Mouse (Mus musculus) testis, adult 2 months (tissue): Measurements from ENCODE around the gene Pnck. TPM values are rescaled to one million over a fixed set of nuclear protein-coding genes. Genes with fewer than 3 reads are reported as not detected.
A peak's percentile ranks its signal among the peaks of the same experiment; 100 is the strongest.

Experiments used
- H3K27ac ChIP-seq: fragments of 200-500 bp; 2 replicates; pipeline ENCODE4 v1.5.1; 2012; ENCODE audit warnings: low read depth, low read length; ENCODE audit not compliant: control insufficient read depth, insufficient read depth
- H3K27me3 ChIP-seq: fragments of 200-500 bp; 2 replicates; pipeline ENCODE4 v1.6.1; 2012; ENCODE audit warnings: mild to moderate bottlenecking, low read length, moderate library complexity; ENCODE audit not compliant: control insufficient read depth, insufficient read depth
- H3K36me3 ChIP-seq: fragments of 200-500 bp; 2 replicates; pipeline ENCODE4 v1.6.1; 2012; ENCODE audit warnings: mild to moderate bottlenecking, low read length; ENCODE audit not compliant: control insufficient read depth, insufficient read depth
- H3K4me1 ChIP-seq: fragments of 200-500 bp; 2 replicates; pipeline ENCODE4 v1.6.1; 2012; ENCODE audit warnings: low read length; ENCODE audit not compliant: control insufficient read depth, insufficient read depth
- H3K4me3 ChIP-seq: fragments of 200-500 bp; 2 replicates; pipeline ENCODE4 v1.5.1; 2012; ENCODE audit warnings: low read depth, mild to moderate bottlenecking, low read length, moderate library complexity, mixed read lengths; ENCODE audit not compliant: control insufficient read depth
- CTCF ChIP-seq: fragments of 200-500 bp; IDR thresholded peaks from 2 replicates; pipeline ENCODE4 v1.5.1; 2012; ENCODE audit warnings: low read depth, mild to moderate bottlenecking, inconsistent platforms, low read length, moderate library complexity; ENCODE audit not compliant: control insufficient read depth, insufficient read depth, insufficient replicate concordance
- POLR2A ChIP-seq: fragments of 200-500 bp; IDR thresholded peaks from 2 replicates; pipeline ENCODE4 v1.6.1; 2012; ENCODE audit warnings: low read depth, mild to moderate bottlenecking, inconsistent platforms, low read length, moderate library complexity; ENCODE audit not compliant: control insufficient read depth
- polyA plus RNA-seq: library from polyadenylated mRNA; depleted of rRNA; stranded (reverse); fragments of >200 nt; gene quantifications from 2 replicates; pipeline ENCODE4 v1.2.3, GENCODE M21; 2012

The Pnck gene
- polyA plus RNA-seq, 1 experiment: 4.0 TPM

DNA sequence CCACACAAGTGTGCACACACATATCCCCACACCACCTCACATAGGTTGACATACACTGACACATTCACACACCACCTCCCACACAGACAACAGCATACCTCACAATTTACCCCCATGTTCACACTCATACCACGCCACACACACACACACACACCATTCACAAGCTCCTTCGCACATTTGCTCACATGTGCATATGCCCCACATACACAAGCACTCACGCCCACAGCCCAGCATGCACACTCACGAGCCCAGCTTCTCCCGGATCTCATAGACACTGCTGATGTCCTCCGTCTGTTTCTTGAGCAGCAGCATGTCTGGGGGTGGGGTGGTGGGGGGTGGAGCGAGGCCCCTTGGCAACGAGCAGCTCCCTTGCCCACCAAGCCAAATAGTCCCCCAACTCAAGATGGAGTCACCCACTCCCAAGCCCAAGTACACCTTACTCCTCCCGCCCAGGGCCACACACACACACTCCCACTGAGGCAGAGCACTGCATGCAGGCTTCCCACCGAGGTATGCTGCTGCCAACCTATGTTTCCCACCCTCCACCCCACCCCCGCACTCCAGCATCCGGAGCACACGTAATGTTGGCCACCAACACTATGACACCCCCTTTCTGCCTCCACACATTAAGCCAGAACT, 862 bp downstream of the Pnck start:
- Histone ChIP-seq H3K4me3 (no peak overlapping the region; the same call in 1 of the 2 replicates), H3K27ac (no peak overlapping the region), H3K27me3 (no peaks in the 10 kb centered on the region), H3K36me3 (no peaks in the 10 kb centered on the region), H3K4me1 (peaks cover 4% of the 10 kb centered on the region; the same call in 1 of the 2 replicates)
- no peak for TF ChIP-seq CTCF

DNA sequence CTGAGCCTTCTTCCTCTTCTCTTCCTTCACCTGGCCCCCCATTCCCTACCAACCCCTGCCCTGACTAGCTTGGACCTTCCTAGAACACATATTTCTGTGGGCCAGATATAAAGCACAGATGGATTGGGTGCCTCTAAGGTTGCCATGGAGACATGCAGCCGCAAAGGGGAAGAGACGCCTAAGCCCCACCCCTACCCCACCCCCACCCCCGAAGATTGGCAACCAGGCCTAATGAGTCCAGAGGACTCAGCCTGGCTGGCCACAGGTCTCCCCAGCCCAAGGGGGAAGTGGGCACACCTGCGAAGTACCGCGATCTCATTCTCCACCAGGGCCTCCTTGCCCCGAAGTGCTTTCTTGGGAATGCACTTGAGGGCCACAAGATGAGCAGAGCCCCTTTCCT, 1.5 kb downstream of the Pnck start:
- no peaks in the 10 kb centered on the region for H3K36me3 ChIP-seq
- peaks cover 4% of the 10 kb centered on the region; the same call in 1 of the 2 replicates for H3K4me1 ChIP-seq
- H3K4me3 ChIP-seq: no peak overlapping the region
- no peak overlapping the region for H3K27ac ChIP-seq
- TF ChIP-seq CTCF (no peak), POLR2A (no peak)
- no peaks in the 10 kb centered on the region for H3K27me3 ChIP-seq

DNA sequence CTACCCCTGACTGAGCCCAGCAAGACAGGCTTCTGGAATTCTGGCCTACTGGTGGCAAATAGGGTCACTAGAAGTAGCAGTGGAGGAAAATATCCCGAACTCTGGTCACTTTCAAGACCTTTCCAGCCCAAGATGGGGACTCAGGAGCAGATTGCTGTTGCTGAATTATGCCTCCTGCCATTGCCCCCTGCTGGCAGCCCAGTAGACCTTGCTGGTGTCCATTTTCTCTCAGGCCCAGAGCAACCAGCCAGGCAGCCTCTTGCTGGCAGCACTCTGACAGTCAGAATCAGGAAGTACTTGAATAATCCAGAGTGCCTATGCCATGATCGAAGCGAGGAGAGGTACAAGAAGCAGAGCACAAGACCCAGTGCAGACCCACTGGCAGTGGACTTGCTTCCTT, 4.4 kb downstream of the Pnck start:
- Histone ChIP-seq H3K27me3 (no peaks in the 10 kb centered on the region), H3K4me3 (no peak overlapping the region), H3K27ac (no peak overlapping the region), H3K36me3 (no peaks in the 10 kb centered on the region), H3K4me1 (peaks cover 4% of the 10 kb centered on the region; the same call in 1 of the 2 replicates)
- TF ChIP-seq POLR2A (no peak), CTCF (peak; percentile 21; the same call in 1 of the 2 replicates)

DNA sequence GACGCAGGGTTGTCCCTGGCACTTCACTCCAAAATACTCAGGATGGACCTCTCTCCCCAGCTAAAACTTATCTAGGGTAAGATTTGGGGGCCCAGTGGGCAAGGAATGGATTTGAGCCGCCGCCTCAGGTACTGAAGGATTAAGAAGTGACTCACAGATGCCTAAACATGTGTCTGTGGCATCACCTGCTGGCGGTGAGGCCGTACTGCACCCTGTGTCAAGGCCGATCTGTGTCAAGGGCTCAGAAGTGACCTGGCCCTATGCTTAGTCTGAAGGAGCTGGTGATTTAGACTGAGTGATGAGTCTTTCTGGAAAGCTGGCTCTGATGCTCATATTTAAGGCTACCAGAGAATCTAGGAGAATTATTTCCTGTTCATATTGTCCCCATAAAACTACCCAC, 5.7 kb downstream of the Pnck start:
- H3K27me3 ChIP-seq: no peaks in the 10 kb centered on the region
- no peaks in the 10 kb centered on the region for H3K4me1 ChIP-seq
- H3K36me3 ChIP-seq: no peaks in the 10 kb centered on the region
- no peak overlapping the region for H3K4me3 ChIP-seq
- H3K27ac ChIP-seq: no peak overlapping the region
- TF ChIP-seq CTCF (peak; percentile 85; the same call in 1 of the 2 replicates), POLR2A (no peak)

DNA sequence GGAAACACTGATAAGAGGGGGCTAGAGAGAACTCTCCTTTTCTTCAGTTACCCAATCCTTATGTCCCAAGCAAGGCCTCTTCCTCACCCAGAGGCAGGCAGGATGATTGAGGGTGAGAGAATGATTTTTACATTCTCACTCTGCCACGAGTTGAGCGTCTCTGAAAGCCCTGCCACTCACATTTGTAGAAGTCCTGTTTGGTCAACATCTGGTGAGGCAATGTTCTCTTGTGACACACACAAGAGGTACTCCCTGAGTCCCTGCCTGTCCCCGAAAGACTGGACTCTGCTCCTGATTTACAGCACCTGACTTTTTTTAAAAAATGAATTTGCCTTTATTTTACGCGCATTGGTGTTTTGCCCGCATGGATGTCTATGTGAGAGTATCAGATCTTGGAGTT, 6.5 kb downstream of the Pnck start:
- Histone ChIP-seq H3K36me3 (no peaks in the 10 kb centered on the region), H3K27ac (no peak overlapping the region), H3K4me1 (no peaks in the 10 kb centered on the region), H3K27me3 (no peaks in the 10 kb centered on the region), H3K4me3 (no peak overlapping the region)
- no peak for TF ChIP-seq POLR2A
- no peak for TF ChIP-seq CTCF

DNA sequence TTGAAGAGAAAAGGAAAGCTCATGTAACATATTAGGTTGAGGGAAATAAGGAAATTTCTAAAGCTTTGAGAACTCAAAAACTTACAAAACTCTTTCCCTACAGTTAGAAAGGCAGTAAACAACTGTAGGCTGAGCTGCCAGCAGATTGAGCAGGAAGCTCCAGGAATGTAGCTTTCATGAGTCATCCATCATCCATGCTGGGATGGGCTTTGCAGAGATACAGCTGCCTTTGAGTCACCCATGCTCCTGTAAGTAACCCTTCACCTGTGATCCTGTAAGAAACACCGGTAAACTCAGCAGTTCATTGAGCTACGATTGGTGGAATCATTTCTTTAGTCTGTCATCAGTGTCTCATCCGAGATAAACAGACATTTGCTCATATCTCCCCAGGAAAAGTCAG, 9.0 kb downstream of the Pnck start:
- no peak for TF ChIP-seq POLR2A
- TF ChIP-seq CTCF: no peak
- Histone ChIP-seq H3K27me3 (no peaks in the 10 kb centered on the region), H3K27ac (no peak overlapping the region), H3K36me3 (no peaks in the 10 kb centered on the region), H3K4me3 (no peak overlapping the region), H3K4me1 (no peaks in the 10 kb centered on the region)

DNA sequence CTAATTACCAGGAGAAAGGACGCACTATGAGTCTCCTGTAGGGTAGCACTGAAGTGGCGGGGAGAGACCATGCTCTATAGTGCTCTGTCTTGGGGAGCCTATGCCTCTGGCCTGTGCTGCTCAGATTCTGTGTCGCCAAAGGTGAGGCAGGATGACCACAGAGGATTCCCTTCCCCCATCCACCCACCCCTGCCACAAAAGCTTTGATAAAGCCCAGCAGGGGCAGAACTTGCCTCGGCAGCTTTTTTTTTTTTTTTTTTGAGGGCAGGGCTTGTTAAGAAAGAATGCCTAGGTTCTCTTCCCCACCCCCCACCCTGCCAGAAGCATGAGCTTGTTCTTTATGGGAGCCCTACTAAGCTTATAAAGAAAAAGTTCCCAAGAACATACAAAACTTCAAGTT, 14.8 kb downstream of the Pnck start:
- TF ChIP-seq CTCF (no peak), POLR2A (no peak)
- no peak overlapping the region for H3K27ac ChIP-seq
- no peaks in the 10 kb centered on the region for H3K36me3 ChIP-seq
- no peaks in the 10 kb centered on the region for H3K27me3 ChIP-seq
- H3K4me3 ChIP-seq: no peak overlapping the region
- peaks cover 2% of the 10 kb centered on the region; the same call in 1 of the 2 replicates for H3K4me1 ChIP-seq

DNA sequence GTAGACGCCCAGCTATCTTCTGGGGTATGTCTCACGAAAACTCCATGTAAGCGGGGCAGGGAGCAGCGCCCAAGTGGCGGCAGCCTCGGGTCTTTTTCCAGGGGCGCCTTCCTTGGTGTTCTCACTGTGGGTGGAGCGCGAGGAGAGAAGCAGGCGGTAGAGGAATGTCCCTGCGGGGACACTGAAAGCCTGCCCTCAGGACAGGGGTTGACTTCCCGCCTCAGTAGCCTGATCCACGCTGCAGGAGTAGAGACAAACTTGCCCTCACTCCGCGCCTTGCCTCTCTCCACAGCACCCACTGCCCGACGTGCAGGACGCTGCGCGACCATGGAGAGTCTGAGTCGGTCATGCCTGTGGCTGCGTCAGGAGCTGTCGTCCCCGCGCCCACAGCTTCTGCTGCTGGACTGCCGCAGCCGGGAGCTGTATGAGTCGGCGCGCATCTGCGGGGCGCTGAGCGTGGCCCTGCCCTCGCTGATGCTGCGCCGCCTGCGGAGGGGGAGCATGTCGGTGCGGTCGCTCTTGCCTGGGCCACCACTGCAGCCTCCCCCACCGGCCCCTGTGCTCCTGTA, 19.9 kb downstream of the Pnck start:
- TF ChIP-seq POLR2A: no peak
- no peak for TF ChIP-seq CTCF
- Histone ChIP-seq H3K27me3 (no peaks in the 10 kb centered on the region), H3K36me3 (no peaks in the 10 kb centered on the region), H3K4me1 (peaks cover 20% of the 10 kb centered on the region), H3K27ac (no peak overlapping the region), H3K4me3 (peak overlapping the region; percentile 47)
